Mouse (Mus musculus) hindbrain, postnatal 0 days (tissue): ENCODE results near the gene Ripor2. TPM values are rescaled to one million over a fixed set of nuclear protein-coding genes. Genes with fewer than 3 reads are reported as not detected.

Experiments
- ATAC-seq: fragments of 200-750 bp; cut with Nextera tagmentation; 2 replicates; pipeline ENCODE4 v1.8.0; 2017; ENCODE audit warnings: mild to moderate bottlenecking, moderate TSS enrichment, moderate library complexity
- DNase-seq: peaks from one replicate; pipeline ENCODE4 v3.0.0-alpha.2; 2015; ENCODE audit warnings: low spot score
- H3K27ac ChIP-seq: fragments of 300-500 bp; sonication (generic); 2 replicates; pipeline ENCODE4 v1.5.1; 2014; ENCODE audit warnings: mild to moderate bottlenecking
- H3K27me3 ChIP-seq: fragments of 300-500 bp; sonication (generic); 2 replicates; pipeline ENCODE4 v1.6.1; 2014; ENCODE audit warnings: low read length, mixed read lengths; ENCODE audit not compliant: insufficient read depth
- H3K36me3 ChIP-seq: fragments of 300-500 bp; sonication (generic); 2 replicates; pipeline ENCODE4 v1.6.1; 2014; ENCODE audit warnings: low read length, mixed read lengths; ENCODE audit not compliant: insufficient read depth
- H3K4me1 ChIP-seq: fragments of 300-500 bp; sonication (generic); 2 replicates; pipeline ENCODE4 v1.6.1; 2014; ENCODE audit warnings: antibody characterized with exemption, low read length, mixed read lengths; ENCODE audit not compliant: insufficient read depth
- H3K4me2 ChIP-seq: fragments of 300-500 bp; sonication (generic); 2 replicates; pipeline ENCODE4 v1.6.1; 2014; ENCODE audit warnings: low read depth, mild to moderate bottlenecking, low read length, moderate library complexity, mixed read lengths
- H3K4me3 ChIP-seq: fragments of 300-500 bp; sonication (generic); 2 replicates; pipeline ENCODE4 v1.5.1; 2014; ENCODE audit warnings: low read length
- H3K9ac ChIP-seq: fragments of 300-500 bp; sonication (generic); replicated peaks from 2 replicates; pipeline ENCODE4 v1.6.1; 2014; ENCODE audit warnings: mild to moderate bottlenecking, low read length, moderate library complexity, mixed read lengths
- H3K9me3 ChIP-seq: fragments of 300-500 bp; sonication (generic); 2 replicates; pipeline ENCODE4 v1.6.1; 2016; ENCODE audit warnings: low read length, mixed read lengths
- CTCF ChIP-seq: IDR thresholded peaks from 2 replicates; pipeline ENCODE4 v1.5.1; 2016; ENCODE audit warnings: antibody characterized with exemption, control low read depth, low read depth
- WGBS: fragments of 180-500 bp; shearing (Covaris S2); extraction: QIAGEN DNeasy Blood & Tissue Kit; methylation state at CpG from one replicate; pipeline ENCODE4 v1.1.7; 2014; 5-methylcytosine and 5-hydroxymethylcytosine counted together
- polyA plus RNA-seq: library from polyadenylated mRNA; unstranded; fragments of >200 nt; fragmentation: Nextera tagmentation; extraction: Ambion mirVana; gene quantifications from 2 replicates; pipeline ENCODE4 v1.2.1, GENCODE M21; 2015
- total RNA-seq: library from RNA; depleted of rRNA; stranded (reverse); fragments of >200 nt; gene quantifications from 2 replicates; pipeline ENCODE4 v1.2.3, GENCODE M21; 2014

Ripor2 gene
- total and polyA plus RNA-seq, 2 experiments from 2014 or later, result 12.5 to 32.9 TPM

- DNase-seq, result no peak
- TF ChIP-seq CTCF, result no peak
- Histone ChIP-seq H3K27me3 (no peaks in the 10 kb centered on the region), H3K27ac (no peak overlapping the region), H3K4me1 (no peaks in the 10 kb centered on the region), H3K9me3 (no peaks in the 10 kb centered on the region), H3K4me3 (no peak overlapping the region), H3K4me2 (no peak overlapping the region), H3K9ac (no peak overlapping the region), H3K36me3 (no peaks in the 10 kb centered on the region)
- ATAC-seq, result no peak
- 87% methylated on average over 8 of the region's 8 CpGs for WGBS
These were observed 34.7 kb downstream of the Ripor2 start for GRCm38 (mm10) chr13:24616645-24617044.

- Histone ChIP-seq H3K27ac (no peak overlapping the region), H3K4me2 (no peak overlapping the region), H3K9ac (no peak overlapping the region), H3K27me3 (no peaks in the 10 kb centered on the region), H3K4me1 (no peaks in the 10 kb centered on the region), H3K4me3 (no peak overlapping the region), H3K9me3 (no peaks in the 10 kb centered on the region), H3K36me3 (no peaks in the 10 kb centered on the region)
- WGBS, result 41% methylated on average over 6 of the region's 6 CpGs
- ATAC-seq, result no peak
- TF ChIP-seq CTCF, result no peak
- no peak for DNase-seq
These were observed 35.2 kb downstream of the Ripor2 start for GRCm38 (mm10) chr13:24617076-24617798.

DNA sequence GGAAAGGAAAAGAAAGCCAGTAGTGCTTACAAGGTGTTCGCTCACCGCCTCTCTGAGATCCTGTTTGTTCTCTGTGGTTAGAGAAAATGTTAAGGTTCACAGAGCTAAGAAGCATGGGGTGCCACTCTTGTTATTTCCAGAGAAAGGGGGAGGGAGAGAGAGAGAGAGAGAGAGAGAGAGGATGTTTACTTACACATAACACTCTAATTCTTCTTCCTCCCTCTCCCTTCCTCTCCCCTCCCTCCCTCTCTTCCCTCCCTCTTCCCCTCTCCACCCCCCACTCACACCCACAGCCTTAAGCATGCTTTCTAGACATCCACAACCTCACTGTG is 35.8 kb downstream of the Ripor2 start:
- Histone ChIP-seq H3K27me3 (no peaks in the 10 kb centered on the region), H3K4me3 (no peak overlapping the region), H3K9ac (no peak overlapping the region), H3K36me3 (no peaks in the 10 kb centered on the region), H3K4me1 (no peaks in the 10 kb centered on the region), H3K9me3 (no peaks in the 10 kb centered on the region), H3K27ac (no peak overlapping the region), H3K4me2 (no peak overlapping the region)
- 69% methylated on average over 2 of the region's 2 CpGs for WGBS
- ATAC-seq, result no peak
- DNase-seq, result no peak
- no peak for TF ChIP-seq CTCF

DNA sequence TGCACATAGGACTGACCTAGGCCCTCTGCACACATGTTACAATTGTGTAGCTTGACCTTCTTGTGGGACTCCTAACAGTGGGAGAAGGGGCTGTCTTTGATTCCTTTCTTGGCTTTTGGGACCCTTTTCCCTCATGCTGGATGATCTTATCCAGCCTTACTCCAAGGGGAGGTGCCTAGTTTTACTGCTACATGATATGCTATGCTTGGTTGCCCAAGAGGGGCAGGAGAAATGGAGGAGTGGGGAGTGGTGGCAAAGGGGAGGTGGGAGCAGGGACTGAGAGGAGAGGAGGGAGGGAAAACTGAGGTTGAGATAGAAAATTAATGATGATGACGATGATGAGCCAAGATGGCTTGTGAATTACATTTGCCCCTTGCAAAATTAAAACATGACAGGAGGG is 37.7 kb downstream of the Ripor2 start:
- H3K9me3 ChIP-seq, result no peaks in the 10 kb centered on the region
- no peaks in the 10 kb centered on the region for H3K36me3 ChIP-seq
- 89% methylated on average over 1 of the region's 1 CpGs for WGBS
- no peak overlapping the region for H3K4me3 ChIP-seq
- H3K9ac ChIP-seq, result no peak overlapping the region
- no peak overlapping the region for H3K27ac ChIP-seq
- ATAC-seq, result no peak
- no peaks in the 10 kb centered on the region for H3K27me3 ChIP-seq
- H3K4me2 ChIP-seq, result no peak overlapping the region
- DNase-seq, result no peak
- TF ChIP-seq CTCF, result no peak
- no peaks in the 10 kb centered on the region for H3K4me1 ChIP-seq

GRCm38 (mm10) chr13:24620439-24620838 is 38.5 kb downstream of the Ripor2 start:
- ATAC-seq (0 out of 2 replicates have a peak, but pooled peaks have one; percentile 33), DNase-seq (peak; percentile 48)
- Histone ChIP-seq H3K4me2 (no peak overlapping the region), H3K36me3 (no peaks in the 10 kb centered on the region), H3K27ac (peak overlapping the region; percentile 4; the same call in 1 of the 2 replicates), H3K4me1 (no peaks in the 10 kb centered on the region), H3K4me3 (no peak overlapping the region), H3K27me3 (no peaks in the 10 kb centered on the region), H3K9me3 (no peaks in the 10 kb centered on the region), H3K9ac (no peak overlapping the region)
- 26% methylated on average over 6 of the region's 6 CpGs for WGBS
- TF ChIP-seq CTCF, result no peak

GRCm38 (mm10) chr13:24623631-24624030 is 41.6 kb downstream of the Ripor2 start:
- Histone ChIP-seq H3K9ac (no peak overlapping the region), H3K27ac (no peak overlapping the region), H3K36me3 (no peaks in the 10 kb centered on the region), H3K4me1 (no peaks in the 10 kb centered on the region), H3K4me3 (no peak overlapping the region), H3K27me3 (no peaks in the 10 kb centered on the region), H3K9me3 (no peaks in the 10 kb centered on the region), H3K4me2 (no peak overlapping the region)
- no peak for ATAC-seq
- WGBS, result 90% methylated on average over 4 of the region's 4 CpGs
- DNase-seq, result no peak
- TF ChIP-seq CTCF, result no peak

- Histone ChIP-seq H3K27me3 (no peaks in the 10 kb centered on the region), H3K4me3 (no peak overlapping the region), H3K9me3 (no peaks in the 10 kb centered on the region), H3K27ac (peak overlapping the region; percentile 37), H3K9ac (no peak overlapping the region), H3K4me1 (peaks cover 11% of the 10 kb centered on the region), H3K36me3 (no peaks in the 10 kb centered on the region), H3K4me2 (no peak overlapping the region)
- TF ChIP-seq CTCF, result no peak
- 16% methylated on average over 5 of the region's 5 CpGs for WGBS
- DNase-seq (peak; percentile 49), ATAC-seq (peak; percentile 78)
These were observed 43.1 kb downstream of the Ripor2 start for GRCm38 (mm10) chr13:24625071-24625470.
